Mouse (Mus musculus): ENCODE measurements around the gene Apol10a. TPM values are rescaled to one million over a fixed set of nuclear protein-coding genes. Genes with fewer than 3 reads are reported as not detected.
"Not testable (repeated sequence)": the region's sequence is repeated elsewhere in the genome, so short reads cannot be mapped to it uniquely, and the experiment has no call there.

The Apol10a gene
- polyA plus RNA-seq, 1 experiment from 2014 or later: not detected

- H3K36me3 ChIP-seq (ENCODE audit: control insufficient read depth, insufficient read depth, low read length); H3K4me3 ChIP-seq (ENCODE audit: low read depth, low read length); H3K4me2 ChIP-seq (ENCODE audit: low read depth, low read length); H3K9ac ChIP-seq (replicated peaks; ENCODE audit: low read depth, low read length); H3K27me3 ChIP-seq (ENCODE audit: control insufficient read depth, insufficient read depth, low read length); H3K27ac ChIP-seq (ENCODE audit: low read depth, low read length); ATAC-seq (ENCODE audit: low read depth); H3K4me1 ChIP-seq (ENCODE audit: control insufficient read depth, insufficient read depth, low read length); H3K9me3 ChIP-seq (ENCODE audit: control insufficient read depth, low read length): not testable (repeated sequence)
- WGBS: 88% methylated on average over 1 of the region's 1 CpGs
Measured at GRCm38 (mm10) chr15:77494694-77495093, 17.8 kb downstream of the Apol10a start.

- not testable (repeated sequence) for H3K4me2 ChIP-seq (ENCODE audit: low read depth, low read length); H3K27me3 ChIP-seq (ENCODE audit: control insufficient read depth, insufficient read depth, low read length); H3K9me3 ChIP-seq (ENCODE audit: control insufficient read depth, low read length); H3K27ac ChIP-seq (ENCODE audit: low read depth, low read length); H3K4me1 ChIP-seq (ENCODE audit: control insufficient read depth, insufficient read depth, low read length); H3K36me3 ChIP-seq (ENCODE audit: control insufficient read depth, insufficient read depth, low read length); H3K9ac ChIP-seq (replicated peaks; ENCODE audit: low read depth, low read length); ATAC-seq (ENCODE audit: low read depth); H3K4me3 ChIP-seq (ENCODE audit: low read depth, low read length)
Measured at GRCm38 (mm10) chr15:77507966-77508365, 31.1 kb downstream of the Apol10a start, which contains the start of gene Apol11a. Apol11a (plus strand) TSS chr15:77508271.

GRCm38 (mm10) chr15:77520596-77520995 lies 43.7 kb downstream of the Apol10a start:
- WGBS: 67% methylated on average over 4 of the region's 4 CpGs
- H3K4me1 ChIP-seq (ENCODE audit: control insufficient read depth, insufficient read depth, low read length); H3K4me2 ChIP-seq (ENCODE audit: low read depth, low read length); H3K9ac ChIP-seq (replicated peaks; ENCODE audit: low read depth, low read length); H3K36me3 ChIP-seq (ENCODE audit: control insufficient read depth, insufficient read depth, low read length); H3K4me3 ChIP-seq (ENCODE audit: low read depth, low read length); H3K9me3 ChIP-seq (ENCODE audit: control insufficient read depth, low read length); H3K27me3 ChIP-seq (ENCODE audit: control insufficient read depth, insufficient read depth, low read length); ATAC-seq (ENCODE audit: low read depth); H3K27ac ChIP-seq (ENCODE audit: low read depth, low read length): not testable (repeated sequence)

- not testable (repeated sequence) for H3K9ac ChIP-seq (replicated peaks; ENCODE audit: low read depth, low read length); H3K4me1 ChIP-seq (ENCODE audit: control insufficient read depth, insufficient read depth, low read length); H3K4me3 ChIP-seq (ENCODE audit: low read depth, low read length); H3K4me2 ChIP-seq (ENCODE audit: low read depth, low read length); H3K27me3 ChIP-seq (ENCODE audit: control insufficient read depth, insufficient read depth, low read length); H3K36me3 ChIP-seq (ENCODE audit: control insufficient read depth, insufficient read depth, low read length); ATAC-seq (ENCODE audit: low read depth); H3K9me3 ChIP-seq (ENCODE audit: control insufficient read depth, low read length); H3K27ac ChIP-seq (ENCODE audit: low read depth, low read length)
- WGBS: 12% methylated on average over 6 of the region's 6 CpGs
Measured at GRCm38 (mm10) chr15:77523186-77523843, 46.5 kb downstream of the Apol10a start.

GRCm38 (mm10) chr15:77533216-77533615 lies 56.4 kb downstream of the Apol10a start, which contains the start of gene Apol7c:
Apol7c (minus strand) TSS chr15:77533316.
- Histone ChIP-seq H3K9ac (replicated peaks; ENCODE audit: low read depth, low read length) (no peak within 1 kb of the TSS), H3K9me3 (ENCODE audit: control insufficient read depth, low read length) (no peaks in the 10 kb centered on the region), H3K4me2 (ENCODE audit: low read depth, low read length) (no peak within 1 kb of the TSS), H3K27me3 (ENCODE audit: control insufficient read depth, insufficient read depth, low read length) (no peaks in the 10 kb centered on the region), H3K4me1 (ENCODE audit: control insufficient read depth, insufficient read depth, low read length) (no peaks in the 10 kb centered on the region), H3K4me3 (ENCODE audit: low read depth, low read length) (no peak within 1 kb of the TSS), H3K36me3 (ENCODE audit: control insufficient read depth, insufficient read depth, low read length) (no peaks in the 10 kb centered on the region), H3K27ac (ENCODE audit: low read depth, low read length) (no peak within 1 kb of the TSS)
- ATAC-seq (ENCODE audit: low read depth): no peak

- not testable (repeated sequence) for H3K36me3 ChIP-seq (ENCODE audit: control insufficient read depth, insufficient read depth, low read length); H3K4me3 ChIP-seq (ENCODE audit: low read depth, low read length); H3K9ac ChIP-seq (replicated peaks; ENCODE audit: low read depth, low read length); H3K4me2 ChIP-seq (ENCODE audit: low read depth, low read length); H3K27ac ChIP-seq (ENCODE audit: low read depth, low read length); H3K4me1 ChIP-seq (ENCODE audit: control insufficient read depth, insufficient read depth, low read length); H3K9me3 ChIP-seq (ENCODE audit: control insufficient read depth, low read length); ATAC-seq (ENCODE audit: low read depth); H3K27me3 ChIP-seq (ENCODE audit: control insufficient read depth, insufficient read depth, low read length)
- 35% methylated on average over 1 of the region's 1 CpGs for WGBS
Measured at GRCm38 (mm10) chr15:77539221-77539620, 62.4 kb downstream of the Apol10a start.

Other genes starting within 250 kb of the Apol10a start
- 159 and 208 TPM in 2 replicates for gene Rbfox2, start 170.0 kb upstream of the Apol10a start, polyA plus RNA-seq (2014; fragmentation: Nextera tagmentation; extraction: Ambion mirVana)
- not detected in 2 replicates for gene Apol7a, start 77.9 kb upstream of the Apol10a start, polyA plus RNA-seq (2014; fragmentation: Nextera tagmentation; extraction: Ambion mirVana)
- 0.24 and 0.35 TPM in 2 replicates for gene Apol9a, start 65.9 kb upstream of the Apol10a start, polyA plus RNA-seq (2014; fragmentation: Nextera tagmentation; extraction: Ambion mirVana)
- gene Apol7b, start 29.6 kb upstream of the Apol10a start, polyA plus RNA-seq (2014; fragmentation: Nextera tagmentation; extraction: Ambion mirVana): not detected in 2 replicates
- not detected in 2 replicates for gene Apol11a, start 31.2 kb downstream of the Apol10a start, polyA plus RNA-seq (2014; fragmentation: Nextera tagmentation; extraction: Ambion mirVana)
- not detected in 2 replicates for gene Apol7c, start 56.3 kb downstream of the Apol10a start, polyA plus RNA-seq (2014; fragmentation: Nextera tagmentation; extraction: Ambion mirVana)
- gene 1700025B11Rik, start 84.8 kb downstream of the Apol10a start, polyA plus RNA-seq (2014; fragmentation: Nextera tagmentation; extraction: Ambion mirVana): not detected in 2 replicates
- not detected in 2 replicates for gene Apol10b, start 119.1 kb downstream of the Apol10a start, polyA plus RNA-seq (2014; fragmentation: Nextera tagmentation; extraction: Ambion mirVana)
- not detected in 2 replicates for gene Gm36245, start 122.2 kb downstream of the Apol10a start, polyA plus RNA-seq (2014; fragmentation: Nextera tagmentation; extraction: Ambion mirVana)
- gene Apol11b, start 166.2 kb downstream of the Apol10a start, polyA plus RNA-seq (2014; fragmentation: Nextera tagmentation; extraction: Ambion mirVana): not detected in 2 replicates
- gene Apol7e, start 221.8 kb downstream of the Apol10a start, polyA plus RNA-seq (2014; fragmentation: Nextera tagmentation; extraction: Ambion mirVana): not detected in 2 replicates